Mouse (Mus musculus) hindbrain, embryonic 13.5 days (tissue): ENCODE results near the gene C1qtnf3. TPM values are rescaled to one million over a fixed set of nuclear protein-coding genes. Genes with fewer than 3 reads are reported as not detected.

Source experiments
- ATAC-seq: fragments of 200-750 bp; cut with Nextera tagmentation; 2 replicates; pipeline ENCODE4 v1.8.0; 2017; ENCODE audit warnings: moderate TSS enrichment; ENCODE audit not compliant: low FRiP score
- H3K27ac ChIP-seq: fragments of 300-500 bp; sonication (generic); 2 replicates; pipeline ENCODE4 v1.5.1; 2015; ENCODE audit warnings: inconsistent platforms, mild to moderate bottlenecking, moderate library complexity
- H3K27me3 ChIP-seq: fragments of 300-500 bp; sonication (generic); 2 replicates; pipeline ENCODE4 v1.6.1; 2015; ENCODE audit warnings: mild to moderate bottlenecking, inconsistent platforms
- H3K36me3 ChIP-seq: fragments of 300-500 bp; sonication (generic); 2 replicates; pipeline ENCODE4 v1.6.1; 2015; ENCODE audit warnings: mild to moderate bottlenecking, inconsistent platforms
- H3K4me1 ChIP-seq: fragments of 300-500 bp; sonication (generic); replicated peaks from 2 replicates; pipeline ENCODE4 v1.6.1; 2015; ENCODE audit warnings: inconsistent platforms
- H3K4me2 ChIP-seq: fragments of 300-500 bp; sonication (generic); 2 replicates; pipeline ENCODE4 v1.6.1; 2015; ENCODE audit warnings: inconsistent platforms, mild to moderate bottlenecking, moderate library complexity
- H3K4me3 ChIP-seq: fragments of 300-500 bp; sonication (generic); 2 replicates; pipeline ENCODE4 v1.5.1; 2015; ENCODE audit warnings: mild to moderate bottlenecking, inconsistent platforms
- H3K9ac ChIP-seq: fragments of 300-500 bp; sonication (generic); 2 replicates; pipeline ENCODE4 v1.6.1; 2015; ENCODE audit warnings: mild to moderate bottlenecking, inconsistent platforms
- H3K9me3 ChIP-seq: fragments of 300-500 bp; sonication (generic); 2 replicates; pipeline ENCODE4 v1.6.1; 2016; ENCODE audit warnings: inconsistent platforms
- WGBS: fragments of 180-500 bp; shearing (Covaris S2); methylation state at CpG from one replicate; pipeline ENCODE4 v1.1.7; 2015; 5-methylcytosine and 5-hydroxymethylcytosine counted together
- polyA plus RNA-seq: library from polyadenylated mRNA; unstranded; fragments of >200 nt; fragmentation: Nextera tagmentation; extraction: Ambion mirVana; gene quantifications from 2 replicates; pipeline ENCODE4 v1.2.1, GENCODE M21; 2015

C1qtnf3 gene
- polyA plus RNA-seq, 1 experiment from 2014 or later, result 3.5 TPM

DNA sequence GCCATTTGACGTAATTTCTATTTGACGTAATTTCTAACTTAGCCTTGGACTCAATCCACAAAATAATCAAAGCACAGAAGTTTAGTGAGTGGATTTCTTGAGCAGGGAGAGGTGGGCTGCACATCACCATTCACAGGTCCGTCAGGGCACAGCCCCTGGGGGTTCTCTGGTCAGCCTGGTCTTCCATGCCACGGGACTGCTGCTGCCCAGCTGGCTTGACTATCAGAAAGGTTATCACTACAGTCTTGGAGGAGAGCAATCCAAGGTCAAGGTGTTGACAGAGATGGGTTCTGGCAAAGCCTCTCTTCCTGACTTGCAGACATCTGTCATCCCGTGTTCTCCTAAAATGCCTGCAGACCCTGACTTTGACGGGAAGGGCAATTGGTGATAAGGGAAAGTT lies 52.5 kb downstream of the C1qtnf3 start:
- Histone ChIP-seq H3K9ac (no peak overlapping the region), H3K9me3 (no peaks in the 10 kb centered on the region), H3K4me3 (no peak overlapping the region), H3K27me3 (no peaks in the 10 kb centered on the region), H3K4me2 (no peak overlapping the region), H3K4me1 (no peaks in the 10 kb centered on the region), H3K36me3 (no peaks in the 10 kb centered on the region), H3K27ac (no peak overlapping the region)
- 84% methylated on average over 6 of the region's 6 CpGs for WGBS
- ATAC-seq, result no peak

- H3K4me2 ChIP-seq, result no peak overlapping the region
- H3K27ac ChIP-seq, result no peak overlapping the region
- ATAC-seq, result no peak
- H3K27me3 ChIP-seq, result no peaks in the 10 kb centered on the region
- no peaks in the 10 kb centered on the region for H3K36me3 ChIP-seq
- no peaks in the 10 kb centered on the region for H3K9me3 ChIP-seq
- no peaks in the 10 kb centered on the region for H3K4me1 ChIP-seq
- no peak overlapping the region for H3K9ac ChIP-seq
- WGBS, result 32% methylated on average over 5 of the region's 5 CpGs
- no peak overlapping the region for H3K4me3 ChIP-seq
These were observed 56.6 kb downstream of the C1qtnf3 start for GRCm38 (mm10) chr15:11008756-11009155.

- no peak overlapping the region for H3K4me2 ChIP-seq
- no peaks in the 10 kb centered on the region for H3K36me3 ChIP-seq
- H3K9ac ChIP-seq, result no peak overlapping the region
- no peaks in the 10 kb centered on the region for H3K9me3 ChIP-seq
- no peaks in the 10 kb centered on the region for H3K27me3 ChIP-seq
- H3K4me3 ChIP-seq, result no peak overlapping the region
- H3K4me1 ChIP-seq, result no peaks in the 10 kb centered on the region
- ATAC-seq, result no peak
- H3K27ac ChIP-seq, result no peak overlapping the region
- 94% methylated on average over 11 of the region's 11 CpGs for WGBS
These were observed 58.9 kb downstream of the C1qtnf3 start for GRCm38 (mm10) chr15:11010976-11011548.

DNA sequence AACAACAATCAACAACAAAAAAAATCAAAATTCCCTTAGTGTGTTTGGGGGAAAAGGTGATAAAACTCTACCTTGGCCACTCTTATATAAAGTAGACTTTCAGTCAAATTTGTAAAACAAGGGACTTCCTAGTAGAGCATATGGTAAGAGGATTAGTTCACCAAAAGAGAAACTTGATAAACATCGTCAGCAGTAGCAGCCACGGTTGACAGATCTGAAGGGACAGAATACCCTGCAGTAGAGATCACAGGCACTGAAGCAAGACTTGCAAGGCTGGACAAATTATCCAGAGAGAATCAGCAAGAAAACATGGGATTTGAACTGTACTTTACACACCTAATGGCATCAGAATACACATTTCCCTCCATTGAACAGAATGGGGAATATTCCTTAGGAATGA lies 62.8 kb downstream of the C1qtnf3 start:
- no peak overlapping the region for H3K4me2 ChIP-seq
- H3K4me3 ChIP-seq, result no peak overlapping the region
- 43% methylated on average over 2 of the region's 2 CpGs for WGBS
- H3K27ac ChIP-seq, result no peak overlapping the region
- H3K36me3 ChIP-seq, result no peaks in the 10 kb centered on the region
- H3K9me3 ChIP-seq, result no peaks in the 10 kb centered on the region
- no peaks in the 10 kb centered on the region for H3K4me1 ChIP-seq
- ATAC-seq, result no peak
- no peak overlapping the region for H3K9ac ChIP-seq
- no peaks in the 10 kb centered on the region for H3K27me3 ChIP-seq

DNA sequence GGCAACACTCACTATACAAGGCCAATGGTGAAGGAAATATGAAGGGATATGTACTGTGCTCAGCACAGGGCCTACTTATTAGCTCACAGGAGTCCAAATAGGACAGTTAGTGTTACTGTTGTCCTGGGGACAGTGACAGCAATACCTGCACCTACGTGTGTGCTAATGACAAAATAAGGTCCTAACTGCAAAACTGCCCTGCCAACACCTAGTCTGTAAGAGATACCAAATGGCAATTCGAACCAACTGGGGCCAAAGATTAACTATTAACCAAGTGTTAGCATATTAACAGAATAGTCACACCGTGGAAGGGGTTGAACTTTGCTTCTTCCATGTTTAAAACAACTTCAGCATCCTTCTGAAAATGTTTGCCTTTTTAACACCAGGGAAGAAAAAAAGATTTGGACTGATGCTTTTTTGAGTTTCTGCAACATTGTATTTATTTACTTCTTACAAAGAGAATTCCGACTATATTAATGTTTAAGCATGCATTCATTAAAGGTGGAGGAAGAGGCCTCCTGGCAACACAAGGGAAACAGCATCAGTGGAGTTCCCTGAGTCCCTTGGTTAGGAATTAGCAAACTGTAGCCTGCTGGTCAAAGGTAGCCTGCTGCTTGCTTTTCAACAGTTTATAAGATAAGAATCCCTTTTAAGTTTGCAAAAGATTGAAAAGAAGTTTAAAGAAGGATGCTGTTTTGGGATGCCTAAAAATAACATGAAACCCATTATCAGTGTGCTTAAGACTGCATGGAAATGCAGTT lies 74.8 kb downstream of the C1qtnf3 start:
- Histone ChIP-seq H3K9ac (no peak overlapping the region), H3K4me3 (no peak overlapping the region), H3K9me3 (no peaks in the 10 kb centered on the region), H3K4me2 (no peak overlapping the region), H3K36me3 (no peaks in the 10 kb centered on the region), H3K4me1 (no peaks in the 10 kb centered on the region), H3K27ac (no peak overlapping the region), H3K27me3 (no peaks in the 10 kb centered on the region)
- WGBS, result 74% methylated on average over 4 of the region's 4 CpGs
- ATAC-seq, result no peak

Other genes with a start within 250 kb of the C1qtnf3 start
- gene Rai14, start 237.7 kb upstream of the C1qtnf3 start, polyA plus RNA-seq, result 19.1 and 26.4 TPM in 2 replicates
- 9.6 and 12.8 TPM in 2 replicates for gene Amacr, start 29.4 kb downstream of the C1qtnf3 start, polyA plus RNA-seq
- 0.09 and 0.17 TPM in 2 replicates for gene Slc45a2, start 48.4 kb downstream of the C1qtnf3 start, polyA plus RNA-seq
- 3.9 and 4.2 TPM in 2 replicates for gene Rxfp3, start 85.7 kb downstream of the C1qtnf3 start, polyA plus RNA-seq
- 2.1 and 2.4 TPM in 2 replicates for gene Adamts12, start 112.5 kb downstream of the C1qtnf3 start, polyA plus RNA-seq